Mouse (Mus musculus) hindbrain, embryonic 13.5 days (tissue): Measurements from ENCODE around the gene Fzd7. TPM values are rescaled to one million over a fixed set of nuclear protein-coding genes. Genes with fewer than 3 reads are reported as not detected.

Experiments used
- ATAC-seq: fragments of 200-750 bp; cut with Nextera tagmentation; 2 replicates; pipeline ENCODE4 v1.8.0; 2017; ENCODE audit warnings: moderate TSS enrichment; ENCODE audit not compliant: low FRiP score
- H3K27ac ChIP-seq: fragments of 300-500 bp; sonication (generic); 2 replicates; pipeline ENCODE4 v1.5.1; 2015; ENCODE audit warnings: inconsistent platforms, mild to moderate bottlenecking, moderate library complexity
- H3K27me3 ChIP-seq: fragments of 300-500 bp; sonication (generic); 2 replicates; pipeline ENCODE4 v1.6.1; 2015; ENCODE audit warnings: mild to moderate bottlenecking, inconsistent platforms
- H3K36me3 ChIP-seq: fragments of 300-500 bp; sonication (generic); 2 replicates; pipeline ENCODE4 v1.6.1; 2015; ENCODE audit warnings: mild to moderate bottlenecking, inconsistent platforms
- H3K4me1 ChIP-seq: fragments of 300-500 bp; sonication (generic); replicated peaks from 2 replicates; pipeline ENCODE4 v1.6.1; 2015; ENCODE audit warnings: inconsistent platforms
- H3K4me2 ChIP-seq: fragments of 300-500 bp; sonication (generic); 2 replicates; pipeline ENCODE4 v1.6.1; 2015; ENCODE audit warnings: inconsistent platforms, mild to moderate bottlenecking, moderate library complexity
- H3K4me3 ChIP-seq: fragments of 300-500 bp; sonication (generic); 2 replicates; pipeline ENCODE4 v1.5.1; 2015; ENCODE audit warnings: mild to moderate bottlenecking, inconsistent platforms
- H3K9ac ChIP-seq: fragments of 300-500 bp; sonication (generic); 2 replicates; pipeline ENCODE4 v1.6.1; 2015; ENCODE audit warnings: mild to moderate bottlenecking, inconsistent platforms
- H3K9me3 ChIP-seq: fragments of 300-500 bp; sonication (generic); 2 replicates; pipeline ENCODE4 v1.6.1; 2016; ENCODE audit warnings: inconsistent platforms
- WGBS: fragments of 180-500 bp; shearing (Covaris S2); methylation state at CpG from one replicate; pipeline ENCODE4 v1.1.7; 2015; 5-methylcytosine and 5-hydroxymethylcytosine counted together
- polyA plus RNA-seq: library from polyadenylated mRNA; unstranded; fragments of >200 nt; fragmentation: Nextera tagmentation; extraction: Ambion mirVana; gene quantifications from 2 replicates; pipeline ENCODE4 v1.2.1, GENCODE M21; 2015

Fzd7 gene
- polyA plus RNA-seq, 1 experiment from 2014 or later = 3.3 TPM

GRCm38 (mm10) chr1:59475618-59476017, 6.6 kb upstream of the Fzd7 start:
- no peak overlapping the region for H3K27ac ChIP-seq
- peaks cover 12% of the 10 kb centered on the region for H3K4me1 ChIP-seq
- H3K4me2 ChIP-seq = no peak overlapping the region
- no peaks in the 10 kb centered on the region for H3K36me3 ChIP-seq
- 29% methylated on average over 2 of the region's 2 CpGs for WGBS
- ATAC-seq = no peak
- H3K27me3 ChIP-seq = peaks cover 10% of the 10 kb centered on the region
- no peaks in the 10 kb centered on the region for H3K9me3 ChIP-seq
- no peak overlapping the region for H3K9ac ChIP-seq
- no peak overlapping the region for H3K4me3 ChIP-seq

GRCm38 (mm10) chr1:59478911-59479310, 3.3 kb upstream of the Fzd7 start:
- peaks cover 28% of the 10 kb centered on the region for H3K4me1 ChIP-seq
- no peak overlapping the region for H3K4me2 ChIP-seq
- 79% methylated on average over 3 of the region's 3 CpGs for WGBS
- H3K36me3 ChIP-seq = no peaks in the 10 kb centered on the region
- peaks cover 25% of the 10 kb centered on the region for H3K27me3 ChIP-seq
- ATAC-seq = no peak
- no peak overlapping the region for H3K27ac ChIP-seq
- H3K4me3 ChIP-seq = no peak overlapping the region
- no peak overlapping the region for H3K9ac ChIP-seq
- no peaks in the 10 kb centered on the region for H3K9me3 ChIP-seq

- Histone ChIP-seq H3K36me3 (no peaks in the 10 kb centered on the region), H3K9ac (peak overlapping the region; percentile 46; the same call in 1 of the 2 replicates), H3K4me2 (peak overlapping the region; percentile 99), H3K4me1 (peaks cover 43% of the 10 kb centered on the region), H3K27me3 (peaks cover 29% of the 10 kb centered on the region), H3K9me3 (no peaks in the 10 kb centered on the region), H3K27ac (peak overlapping the region; percentile 80; the same call in 1 of the 2 replicates), H3K4me3 (peak overlapping the region; percentile 65)
- WGBS = under 1% methylated on average over 23 of the region's 23 CpGs
- ATAC-seq = no peak
Observed at GRCm38 (mm10) chr1:59480821-59481455, 1.3 kb upstream of the Fzd7 start.

- Histone ChIP-seq H3K4me2 (peak overlapping the region; percentile 99), H3K36me3 (no peaks in the 10 kb centered on the region), H3K9ac (peak overlapping the region; percentile 80), H3K9me3 (no peaks in the 10 kb centered on the region), H3K27ac (peak overlapping the region; percentile 80), H3K27me3 (peaks cover 29% of the 10 kb centered on the region), H3K4me1 (peaks cover 47% of the 10 kb centered on the region), H3K4me3 (peak overlapping the region; percentile 65)
- peak; percentile 93 for ATAC-seq
- WGBS = under 1% methylated on average over 57 of the region's 57 CpGs
Observed at GRCm38 (mm10) chr1:59481456-59482291, 550 bp upstream of the Fzd7 start.

- peak; percentile 4; the same call in 1 of the 2 replicates for ATAC-seq
- Histone ChIP-seq H3K27me3 (peaks cover 25% of the 10 kb centered on the region), H3K9ac (peak overlapping the region; percentile 80), H3K36me3 (no peaks in the 10 kb centered on the region), H3K4me3 (peak overlapping the region; percentile 65), H3K4me1 (peaks cover 58% of the 10 kb centered on the region), H3K9me3 (no peaks in the 10 kb centered on the region), H3K4me2 (peak overlapping the region; percentile 99), H3K27ac (peak overlapping the region; percentile 72)
- WGBS = under 1% methylated on average over 88 of the region's 88 CpGs
Observed at GRCm38 (mm10) chr1:59482696-59483520, 684 bp downstream of the Fzd7 start.

GRCm38 (mm10) chr1:59483521-59484245, 1.5 kb downstream of the Fzd7 start:
- no peaks in the 10 kb centered on the region for H3K36me3 ChIP-seq
- no peaks in the 10 kb centered on the region for H3K9me3 ChIP-seq
- ATAC-seq = peak; percentile 66
- peak overlapping the region; percentile 63; the same call in 1 of the 2 replicates for H3K27ac ChIP-seq
- WGBS = under 1% methylated on average over 46 of the region's 46 CpGs
- H3K9ac ChIP-seq = peak overlapping the region; percentile 80
- H3K27me3 ChIP-seq = peaks cover 25% of the 10 kb centered on the region
- peak overlapping the region; percentile 99 for H3K4me2 ChIP-seq
- peaks cover 64% of the 10 kb centered on the region for H3K4me1 ChIP-seq
- peak overlapping the region; percentile 65 for H3K4me3 ChIP-seq

- H3K27ac ChIP-seq = peak overlapping the region; percentile 63
- peak overlapping the region; percentile 99 for H3K4me2 ChIP-seq
- WGBS = 2% methylated on average over 21 of the region's 21 CpGs
- peaks cover 69% of the 10 kb centered on the region for H3K4me1 ChIP-seq
- peaks cover 25% of the 10 kb centered on the region for H3K27me3 ChIP-seq
- peak overlapping the region; percentile 65 for H3K4me3 ChIP-seq
- H3K9ac ChIP-seq = peak overlapping the region; percentile 80
- ATAC-seq = no peak
- no peaks in the 10 kb centered on the region for H3K36me3 ChIP-seq
- H3K9me3 ChIP-seq = no peaks in the 10 kb centered on the region
Observed at GRCm38 (mm10) chr1:59484314-59484713, 2.1 kb downstream of the Fzd7 start.

- Histone ChIP-seq H3K27ac (peak overlapping the region; percentile 63), H3K4me1 (peaks cover 70% of the 10 kb centered on the region), H3K9ac (peak overlapping the region; percentile 80), H3K4me2 (peak overlapping the region; percentile 99), H3K4me3 (peak overlapping the region; percentile 65), H3K27me3 (peaks cover 25% of the 10 kb centered on the region), H3K36me3 (no peaks in the 10 kb centered on the region), H3K9me3 (no peaks in the 10 kb centered on the region)
- 3% methylated on average over 16 of the region's 16 CpGs for WGBS
- ATAC-seq = no peak
Observed at GRCm38 (mm10) chr1:59484791-59485785, 2.9 kb downstream of the Fzd7 start.

GRCm38 (mm10) chr1:59485803-59486202, 3.6 kb downstream of the Fzd7 start:
- 26% methylated on average over 4 of the region's 4 CpGs for WGBS
- ATAC-seq = no peak
- no peaks in the 10 kb centered on the region for H3K36me3 ChIP-seq
- H3K27ac ChIP-seq = no peak overlapping the region
- peak overlapping the region; percentile 99 for H3K4me2 ChIP-seq
- H3K9ac ChIP-seq = peak overlapping the region; percentile 53; the same call in 1 of the 2 replicates
- no peaks in the 10 kb centered on the region for H3K9me3 ChIP-seq
- peak overlapping the region; percentile 65 for H3K4me3 ChIP-seq
- H3K4me1 ChIP-seq = peaks cover 66% of the 10 kb centered on the region
- H3K27me3 ChIP-seq = peaks cover 25% of the 10 kb centered on the region

- 6% methylated on average over 10 of the region's 10 CpGs for WGBS
- Histone ChIP-seq H3K27me3 (peaks cover 21% of the 10 kb centered on the region), H3K4me1 (peaks cover 54% of the 10 kb centered on the region), H3K36me3 (no peaks in the 10 kb centered on the region), H3K4me3 (peak overlapping the region; percentile 20), H3K9me3 (no peaks in the 10 kb centered on the region), H3K27ac (0 out of 2 replicates have a peak overlapping the region, but pooled peaks have one; percentile 42), H3K4me2 (peak overlapping the region; percentile 43), H3K9ac (peak overlapping the region; percentile 61)
- ATAC-seq = no peak
Observed at GRCm38 (mm10) chr1:59487651-59488051, 5.4 kb downstream of the Fzd7 start.
